Mouse (Mus musculus) heart, adult 9 months (tissue): ENCODE results near the gene Coa7.
A peak's percentile ranks its signal among the peaks of the same experiment; 100 is the strongest.
"Not testable (repeated sequence)": the region's sequence is repeated elsewhere in the genome, so short reads cannot be mapped to it uniquely, and the experiment has no call there.

Experiments used
- DNase-seq, 2 experiments: peaks; one replicate each; pipeline ENCODE4 v3.0.0; 2022; ENCODE audit warnings: low spot score in 2 of 2

Gene Coa7

DNA sequence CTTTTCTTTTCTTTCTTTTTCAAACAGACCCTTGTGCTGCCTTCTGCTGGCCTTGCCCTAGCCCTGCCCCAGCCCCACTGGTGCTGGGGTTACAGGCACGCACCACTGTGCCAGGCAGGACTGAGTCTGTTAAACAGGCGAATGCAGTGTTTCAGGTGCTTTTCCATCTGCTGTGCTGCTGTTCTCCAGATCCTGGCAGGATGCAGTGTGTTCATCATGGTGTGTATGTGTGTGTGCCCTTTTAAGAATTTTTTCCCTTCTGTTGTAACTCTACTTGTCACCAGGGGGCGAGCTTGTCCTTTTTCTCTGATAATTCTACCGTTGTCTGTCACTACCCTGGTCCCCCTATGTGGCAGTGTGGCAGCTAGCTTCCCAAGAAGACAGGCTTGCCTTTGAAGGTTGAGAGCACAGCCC lies 11.3 kb downstream of the Coa7 start:
- DNase-seq, result peak in 1 of 2 experiments; percentile 53

DNA sequence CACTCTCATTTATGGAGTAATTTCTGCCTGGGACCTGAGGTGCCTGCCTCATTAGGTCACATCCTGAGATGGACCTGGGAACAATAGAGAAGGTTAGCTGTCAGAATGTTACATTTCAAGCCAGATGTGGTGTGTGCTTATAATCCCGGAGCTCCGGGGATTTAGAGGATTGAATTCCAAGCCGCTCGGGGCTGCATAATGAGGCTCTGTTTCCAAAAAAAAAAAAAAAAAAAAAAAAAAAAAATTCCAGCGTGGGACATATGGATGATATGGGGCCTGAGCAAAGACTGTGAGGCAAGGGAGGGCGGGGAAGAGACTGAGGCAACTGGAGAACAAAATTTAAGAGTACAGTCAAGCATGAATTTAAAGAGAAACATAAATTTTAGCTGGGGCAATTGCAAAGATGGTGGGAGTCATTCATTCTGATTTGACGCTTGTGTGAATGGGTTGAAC lies 16.7 kb downstream of the Coa7 start:
- DNase-seq, result no peak

DNA sequence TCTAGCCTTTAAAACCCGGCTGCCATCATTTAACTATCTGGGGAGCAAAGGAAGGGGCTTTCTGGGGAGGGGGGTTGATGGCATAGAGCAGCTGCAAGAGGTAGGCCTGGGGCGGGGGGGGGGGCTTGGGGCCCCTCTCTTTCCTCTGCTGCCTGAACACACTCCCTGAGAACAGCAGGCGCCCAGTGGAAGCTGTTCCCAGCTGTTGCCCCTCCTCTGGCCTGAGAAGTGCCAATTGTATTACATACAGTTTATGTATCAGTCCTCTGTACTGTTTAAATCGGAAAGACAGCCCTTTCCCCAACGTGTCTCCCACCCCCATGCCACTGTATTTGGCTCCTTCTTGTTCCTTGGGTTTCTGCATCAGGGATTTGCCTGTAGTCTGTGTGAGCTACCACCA lies 17.9 kb downstream of the Coa7 start:
- no peak for DNase-seq

DNA sequence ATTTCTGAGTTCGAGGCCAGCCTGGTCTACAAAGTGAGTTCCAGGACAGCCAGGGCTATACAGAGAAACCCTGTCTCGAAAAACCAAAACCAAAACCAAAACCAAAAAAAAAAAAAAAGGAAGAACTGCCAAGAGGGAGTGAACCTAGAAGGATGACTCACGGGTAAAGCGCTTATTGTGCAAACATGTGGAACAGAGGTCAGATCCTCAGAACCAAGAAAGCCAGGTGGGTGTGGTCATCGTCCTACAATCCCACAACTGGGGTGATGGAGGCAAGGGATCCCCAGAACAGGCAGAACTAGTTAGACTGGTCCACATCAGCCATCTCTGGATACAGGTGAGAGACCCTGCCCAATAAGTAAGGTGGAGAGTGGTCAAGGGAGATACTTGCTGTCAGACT lies 19.2 kb downstream of the Coa7 start:
- DNase-seq, result peak in 1 of 2 experiments; percentile 38

DNA sequence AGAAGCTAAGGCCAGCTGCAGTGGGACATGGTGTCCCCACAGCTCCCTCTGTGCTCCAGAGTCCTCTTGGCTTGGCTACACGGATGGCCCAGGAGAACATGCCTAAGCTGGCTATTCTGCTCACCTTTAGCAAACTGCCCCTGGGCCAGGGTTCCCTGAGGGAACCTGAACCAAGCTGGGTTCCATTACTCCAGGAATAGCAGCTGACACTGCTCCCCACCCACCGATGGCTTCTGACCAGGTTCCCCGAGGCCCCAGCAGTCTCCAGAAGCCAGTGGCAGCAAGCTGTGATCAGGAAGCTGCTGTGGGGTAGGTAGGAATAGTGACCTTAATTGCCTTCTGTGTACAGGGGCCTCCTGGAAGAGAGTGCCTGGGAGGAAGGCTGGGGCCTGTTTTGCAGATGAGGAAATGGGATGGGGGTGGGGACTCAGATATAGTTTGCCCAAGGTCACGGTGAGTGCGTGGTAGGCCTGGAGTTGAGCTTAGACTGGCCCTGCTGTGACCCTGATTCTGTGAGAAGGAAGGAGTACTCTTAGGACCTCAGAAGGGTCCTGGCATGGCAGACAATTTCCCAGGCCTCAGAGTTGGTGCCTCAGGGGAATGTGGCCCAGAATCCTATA lies 20.4 kb downstream of the Coa7 start:
- DNase-seq, result peak in 1 of 2 experiments; percentile 29

DNA sequence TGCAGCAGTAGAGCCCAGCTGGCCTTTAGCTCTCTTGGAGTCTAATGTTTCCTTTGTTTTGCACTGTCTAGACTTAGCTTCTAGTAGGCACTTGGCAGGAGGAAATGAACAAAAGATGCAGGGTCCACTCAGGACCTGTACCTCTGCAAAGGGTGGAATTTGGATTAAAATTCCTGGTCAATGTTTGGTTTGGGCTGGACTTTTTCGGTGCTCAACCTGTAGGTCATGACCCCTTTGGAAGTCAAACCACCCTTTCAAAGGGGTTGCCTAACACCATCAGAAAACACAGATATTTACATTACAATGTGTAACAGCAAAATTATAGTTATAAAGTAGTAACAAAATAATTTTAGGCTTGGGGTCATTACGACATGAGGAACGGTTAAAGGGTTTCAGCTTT lies 21.1 kb downstream of the Coa7 start:
- DNase-seq, result no peak

DNA sequence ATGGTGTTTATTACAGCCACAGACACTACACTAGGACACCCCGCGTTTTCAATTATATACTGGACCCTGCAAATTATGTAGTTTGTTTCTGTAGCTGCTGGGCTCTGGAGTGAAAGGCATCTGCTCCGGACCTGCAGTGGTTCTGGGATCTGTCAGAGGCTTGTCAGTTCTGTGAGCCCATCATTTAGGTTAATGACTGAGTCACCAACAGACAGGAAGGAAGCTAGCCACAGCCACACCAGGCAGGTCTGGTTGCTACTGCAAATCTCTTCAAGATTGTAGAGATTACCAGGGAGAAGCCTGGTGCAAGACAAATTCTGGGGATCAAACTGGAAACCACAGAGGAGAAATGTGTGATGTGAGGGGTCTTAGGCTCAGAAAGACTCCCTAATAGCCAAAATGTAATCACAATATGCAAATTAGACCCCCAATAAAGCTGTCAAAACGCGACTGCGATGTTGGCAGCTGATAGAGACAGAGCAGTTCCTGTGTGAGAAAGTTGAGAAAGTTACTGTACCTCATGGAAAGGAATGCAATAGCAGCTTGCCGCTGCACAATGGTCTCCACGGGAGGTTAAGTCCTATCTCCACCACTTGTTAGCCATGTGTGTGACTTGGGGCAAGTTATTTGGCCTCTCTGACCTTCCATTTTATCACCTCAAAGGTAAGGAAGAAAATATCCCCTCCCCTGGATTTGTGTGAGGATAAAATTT lies 22.1 kb downstream of the Coa7 start:
- no peak for DNase-seq

DNA sequence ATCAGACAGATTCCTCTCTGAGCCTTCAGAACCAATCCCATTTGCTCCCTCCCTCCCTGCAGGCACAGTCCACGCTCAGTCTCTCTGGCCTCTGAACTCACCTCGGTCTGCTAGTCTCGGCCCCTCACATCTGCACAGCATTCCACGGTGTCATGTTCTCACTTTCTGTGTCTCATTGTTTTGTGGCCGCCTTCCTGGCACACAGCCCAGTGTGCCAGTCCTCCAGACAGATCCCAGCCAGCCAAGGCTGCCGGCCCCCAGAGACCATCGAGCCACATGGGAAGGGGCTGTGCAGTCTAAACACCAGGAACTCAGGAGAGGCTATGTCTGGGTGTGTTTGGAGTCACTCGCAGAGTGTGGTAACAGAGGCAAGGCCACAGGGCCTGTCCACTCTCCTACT lies 22.9 kb downstream of the Coa7 start:
- no peak for DNase-seq

DNA sequence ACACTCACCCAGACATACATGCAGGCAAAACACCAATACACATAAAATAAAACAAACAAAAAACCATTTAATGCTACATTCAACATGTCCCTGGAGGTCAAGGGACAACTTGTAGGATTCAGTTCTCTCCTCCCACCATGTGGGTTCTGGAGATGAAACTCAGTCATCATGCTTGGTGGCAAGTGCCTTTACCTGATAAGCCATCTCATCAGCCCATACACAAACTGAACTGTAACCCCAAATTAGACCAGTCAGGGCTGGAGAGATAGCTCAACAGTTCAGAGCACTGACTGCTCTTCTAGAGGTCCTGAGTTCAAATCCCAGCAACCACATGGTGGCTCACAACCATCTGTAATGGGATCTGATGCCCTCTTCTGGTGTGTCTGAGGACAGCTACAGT lies 25.7 kb downstream of the Coa7 start:
- DNase-seq, result not testable (repeated sequence)

DNA sequence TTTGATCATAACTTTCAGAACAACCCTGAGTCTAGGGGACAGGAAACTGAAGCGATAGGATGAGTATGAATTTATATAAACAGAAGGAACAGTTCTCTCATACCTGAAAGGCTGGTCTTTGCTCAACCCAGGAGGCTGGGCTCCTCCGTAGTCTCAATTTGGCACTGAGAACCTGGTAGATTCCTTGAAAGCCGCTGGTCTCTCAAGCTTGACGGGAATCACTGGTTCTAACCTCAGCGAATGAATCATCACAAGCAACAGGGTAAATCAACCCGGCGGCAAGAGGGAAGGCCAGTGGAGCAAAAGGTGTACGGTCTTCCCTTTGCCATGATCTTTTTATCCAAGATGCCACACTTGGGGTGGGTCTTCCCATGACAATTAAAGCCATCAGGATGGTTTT lies 29.5 kb downstream of the Coa7 start:
- no peak for DNase-seq

DNA sequence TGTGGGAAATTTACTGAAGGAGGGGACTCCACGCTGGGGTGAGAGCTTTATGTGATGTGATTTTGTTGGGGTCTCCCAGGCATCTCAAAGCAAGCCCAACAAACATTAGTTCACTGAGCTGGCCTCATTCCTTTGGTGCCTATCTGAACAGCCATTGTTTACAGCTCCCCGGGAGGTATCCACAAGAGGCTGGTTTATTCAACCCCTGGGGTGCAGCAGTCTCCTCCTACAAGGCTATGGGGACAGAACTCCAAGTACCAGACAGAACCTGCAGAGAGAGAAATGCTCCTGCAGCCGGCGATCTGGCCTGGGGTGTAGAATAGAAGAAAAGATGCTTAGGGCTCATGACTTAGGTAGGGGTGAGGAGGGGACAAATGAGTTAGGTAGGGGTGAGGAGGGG lies 30.6 kb downstream of the Coa7 start:
- no peak for DNase-seq

DNA sequence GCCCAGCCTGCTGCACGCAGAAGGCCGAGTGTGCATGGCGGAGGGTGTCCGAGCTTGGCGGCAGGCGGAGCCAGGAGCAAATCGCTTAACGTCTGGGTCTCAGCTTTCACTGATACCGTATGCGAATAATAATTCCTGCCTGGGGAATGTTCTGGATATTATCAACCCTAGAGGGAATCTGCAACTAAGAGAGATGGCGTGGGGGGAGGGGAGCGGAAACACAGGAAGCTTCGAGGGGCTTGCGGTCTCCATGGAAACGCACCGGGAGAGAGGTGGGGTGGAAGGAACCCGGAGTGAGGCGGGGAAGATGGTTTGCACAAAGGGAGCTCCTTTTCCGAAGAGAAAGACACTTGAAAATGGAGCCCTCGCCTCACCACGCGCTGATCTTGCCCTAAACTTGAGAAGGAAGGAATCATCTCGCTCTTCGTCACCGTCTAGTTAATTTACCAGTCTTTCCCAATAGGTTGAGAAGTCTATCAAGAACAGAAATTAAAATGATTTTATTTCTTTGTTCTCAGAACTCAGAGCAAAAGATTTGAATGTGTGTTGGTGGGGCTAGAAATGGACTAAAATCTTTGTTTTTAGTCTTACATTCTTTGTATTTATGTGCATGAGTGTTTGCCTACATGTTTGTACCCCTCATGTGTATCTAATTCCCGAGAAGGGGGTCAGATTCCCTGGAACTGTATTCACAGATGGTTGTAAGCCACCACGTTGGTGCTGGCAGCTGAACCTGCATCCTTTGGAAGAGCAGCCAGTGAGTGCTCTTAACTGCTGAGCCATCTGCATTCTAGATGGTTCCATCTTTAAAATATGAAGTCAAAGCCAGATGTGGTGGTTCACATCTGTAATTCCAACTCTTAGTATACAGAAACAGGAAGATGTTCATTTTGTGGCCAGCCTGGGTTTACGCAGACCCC lies 32.5 kb downstream of the Coa7 start:
- peak; percentile 38 to 53 for DNase-seq

DNA sequence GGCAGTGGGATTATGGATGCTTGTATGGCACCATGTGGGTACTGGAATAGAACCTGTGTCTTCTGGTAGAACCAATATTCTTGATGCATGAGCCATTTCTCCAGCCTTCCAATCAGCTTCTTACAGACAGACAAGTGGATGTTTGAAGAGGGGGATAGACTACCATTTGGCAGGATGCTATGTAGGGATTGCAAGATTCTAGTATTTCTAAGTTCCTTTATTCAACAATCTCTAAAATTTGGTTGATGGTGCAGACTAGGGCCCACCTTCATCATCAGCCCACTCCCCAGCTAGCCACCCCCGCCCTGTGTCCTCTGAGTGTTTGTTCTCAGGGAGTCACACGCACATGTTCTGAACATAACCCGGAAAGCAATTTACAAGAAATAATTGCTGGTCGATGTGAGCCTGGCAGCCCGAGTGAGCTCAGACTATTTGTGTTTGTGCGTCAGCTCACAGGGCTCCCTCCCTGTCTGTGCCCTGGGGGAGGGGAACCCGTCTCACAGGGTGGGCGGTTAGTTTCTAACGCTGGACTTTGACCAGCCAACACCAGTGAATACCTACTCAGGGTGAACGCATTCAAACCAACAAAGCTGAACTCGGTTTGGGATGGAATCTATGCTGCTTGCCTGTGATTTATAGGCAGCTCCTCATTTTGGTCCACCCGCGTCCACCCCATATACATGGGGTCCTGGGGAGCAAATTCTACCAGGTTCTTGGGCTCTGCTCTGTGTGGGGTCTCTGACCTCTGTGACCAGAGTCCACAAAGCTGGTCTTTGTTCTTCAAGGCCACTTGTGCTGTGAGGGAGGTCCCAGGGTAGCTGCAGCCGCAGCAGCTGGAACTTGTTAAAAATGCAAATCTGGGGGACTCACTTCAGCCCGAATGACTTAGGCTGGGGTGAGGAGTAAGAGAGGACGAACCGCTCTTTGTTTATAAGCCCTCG lies 34.7 kb downstream of the Coa7 start:
- no peak for DNase-seq

DNA sequence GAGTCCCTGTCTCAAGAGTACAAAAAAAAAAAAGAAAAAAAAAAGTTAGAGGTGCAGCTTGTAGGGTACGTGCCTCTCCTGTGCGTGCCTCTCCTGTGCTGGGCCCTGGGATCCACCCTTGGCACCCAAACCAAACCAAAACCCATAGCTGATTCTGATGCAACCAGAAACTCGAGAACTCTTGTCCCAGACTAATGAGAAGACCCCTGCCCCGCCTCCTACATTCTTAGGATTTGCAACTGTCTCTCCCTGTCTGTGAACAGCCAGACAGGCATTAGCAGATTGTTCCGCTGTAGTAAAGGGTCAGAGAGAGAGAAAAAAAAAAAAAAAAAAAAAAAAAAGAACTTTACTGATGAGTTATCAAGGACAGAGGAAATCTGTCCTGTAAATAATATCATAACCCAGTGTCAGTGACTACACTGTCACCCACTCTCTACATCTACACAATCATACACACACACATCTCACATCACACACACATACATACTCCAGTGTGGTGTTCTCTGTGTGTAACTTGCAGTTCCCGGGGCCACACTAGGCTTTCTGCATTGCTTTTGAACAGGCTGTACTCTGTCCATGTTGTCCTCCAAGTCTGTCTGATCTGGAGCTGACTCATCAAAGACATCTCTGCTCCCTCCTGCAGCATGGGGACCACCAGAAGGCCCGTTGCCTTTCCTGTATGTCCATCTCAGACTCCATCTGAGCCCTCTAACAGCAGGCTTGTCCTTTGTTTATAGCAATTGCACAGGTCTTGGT lies 35.6 kb downstream of the Coa7 start:
- DNase-seq, result no peak

DNA sequence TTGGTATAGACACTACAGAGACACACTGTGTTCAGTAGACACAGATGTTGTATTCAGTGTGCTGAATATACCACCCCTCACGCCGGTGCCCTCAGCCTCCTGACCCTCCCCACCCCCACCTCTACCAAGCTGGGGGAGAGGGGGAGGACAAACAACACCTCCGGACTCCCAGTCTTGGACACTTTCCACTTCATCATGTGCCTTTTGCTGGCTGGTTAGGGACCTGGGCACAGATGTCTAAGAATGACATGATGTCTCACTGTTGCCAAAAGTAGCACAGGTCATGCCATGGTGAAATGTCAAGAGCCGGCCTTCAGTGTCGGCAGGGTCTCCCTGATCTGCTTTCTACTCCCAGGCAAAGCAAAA lies 36.2 kb downstream of the Coa7 start:
- DNase-seq, result peak; percentile 51 to 66

DNA sequence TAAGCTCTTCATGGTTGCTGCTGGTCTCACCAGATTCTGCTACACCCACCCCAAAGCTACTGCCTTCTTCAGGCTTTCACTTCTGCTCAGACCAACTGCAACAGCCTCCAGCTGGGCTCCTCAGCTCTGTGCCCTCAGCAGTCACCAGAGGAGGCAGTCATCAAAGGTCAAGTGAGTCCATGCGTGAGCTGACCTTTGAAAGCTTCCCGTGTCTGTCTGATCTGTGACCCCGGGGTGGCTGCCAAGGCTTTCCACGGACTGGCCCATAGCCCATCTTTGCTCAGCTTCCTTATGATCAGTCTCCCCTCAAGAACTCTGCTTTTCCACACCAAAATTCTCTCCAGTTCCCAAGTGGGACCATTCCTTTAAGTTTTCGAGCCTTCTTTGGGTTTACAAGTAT lies 41.3 kb downstream of the Coa7 start:
- no peak for DNase-seq

DNA sequence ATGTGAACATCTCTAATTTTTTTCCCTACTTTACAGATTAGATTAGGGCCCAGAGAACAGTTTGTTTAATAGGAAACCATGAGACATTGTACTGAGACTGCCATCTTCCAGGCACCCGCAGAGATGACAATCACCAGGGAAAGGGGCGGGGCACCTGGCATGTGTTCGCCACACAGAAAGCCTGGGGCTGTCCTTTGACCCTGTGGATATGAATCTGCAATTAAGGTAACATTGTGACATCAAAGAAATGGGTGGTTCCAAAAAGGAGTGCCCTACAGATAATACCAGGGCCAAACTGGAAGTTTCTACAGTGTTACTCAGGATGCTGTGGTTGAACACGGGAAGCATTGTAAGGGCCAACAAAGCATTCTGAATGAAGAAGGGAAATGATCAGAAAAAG lies 42.5 kb downstream of the Coa7 start:
- DNase-seq, result no peak

DNA sequence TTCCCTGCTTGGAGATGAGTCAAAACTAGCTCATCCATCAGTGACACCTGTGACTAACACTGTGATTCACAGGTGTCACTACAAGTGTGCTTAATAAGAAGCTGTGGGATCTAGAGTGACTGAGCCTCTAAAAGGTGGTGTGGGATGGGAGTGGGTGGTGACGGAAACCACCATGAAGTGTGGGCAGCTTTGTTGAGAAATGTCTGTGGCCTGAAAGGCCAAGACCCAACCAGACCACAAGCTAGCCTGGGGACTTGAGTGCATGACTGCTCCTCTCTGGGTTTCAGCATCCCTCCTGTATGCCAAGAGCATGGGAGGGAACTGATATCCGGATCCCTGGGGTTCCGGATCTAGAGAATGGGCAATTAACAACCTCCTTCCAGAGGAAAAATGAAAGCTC lies 43.5 kb downstream of the Coa7 start:
- DNase-seq, result no peak

DNA sequence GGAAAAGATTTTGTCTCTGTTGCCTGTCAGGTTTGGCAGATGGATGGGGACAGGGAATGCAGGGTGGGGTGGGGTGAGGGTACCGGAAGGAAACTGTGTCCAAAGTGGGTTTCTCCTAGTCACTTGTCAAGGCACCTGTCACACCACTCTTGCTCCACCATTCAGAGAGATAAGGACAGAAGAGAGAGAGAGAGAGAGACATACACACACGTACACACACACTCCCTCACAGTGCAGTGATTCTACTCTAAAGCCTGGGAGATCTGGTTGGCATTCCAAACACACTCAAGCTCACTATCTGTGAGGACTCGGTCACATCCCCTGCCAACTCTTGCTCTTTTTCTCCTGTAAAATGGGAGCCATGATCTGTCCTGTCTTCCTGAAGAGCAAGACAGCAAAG lies 44.2 kb downstream of the Coa7 start:
- no peak for DNase-seq

DNA sequence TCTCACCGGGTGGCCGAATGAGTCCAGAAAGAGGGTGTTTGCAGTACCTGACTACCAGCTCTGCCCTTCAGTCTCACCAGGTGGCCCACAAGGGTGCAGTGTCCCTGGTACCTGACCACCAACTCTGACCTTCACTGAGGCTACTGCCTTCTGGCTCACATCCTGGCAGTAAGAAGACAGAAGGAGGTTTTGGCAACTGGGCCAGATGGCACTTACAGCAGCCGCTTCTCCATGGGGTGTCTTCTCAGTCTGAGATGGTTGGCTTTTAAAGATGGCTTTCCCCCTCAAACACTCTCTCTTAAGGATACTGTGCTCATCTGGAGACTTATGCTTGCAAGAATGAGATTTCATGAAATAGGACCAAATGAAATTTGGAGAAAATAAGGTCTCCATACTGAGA lies 51.5 kb downstream of the Coa7 start:
- DNase-seq, result no peak

DNA sequence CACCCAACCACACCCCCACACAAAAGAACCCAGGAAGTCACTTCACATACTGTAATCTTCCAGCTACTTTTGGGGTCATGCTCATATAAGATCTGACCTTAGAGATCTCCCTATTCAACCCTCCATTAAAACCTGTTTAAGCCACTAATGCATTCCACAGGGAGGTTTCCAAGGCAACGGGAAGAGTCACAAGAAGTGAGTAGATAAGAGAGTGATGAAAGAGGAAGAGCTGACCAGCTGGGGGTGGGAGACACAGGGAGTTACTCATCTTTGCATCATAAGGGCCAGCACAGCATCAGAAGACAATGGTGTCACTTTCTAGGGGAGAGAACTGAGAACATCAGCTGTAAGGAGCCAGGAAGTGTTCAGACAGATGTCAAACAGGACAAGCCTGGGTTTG lies 52.2 kb downstream of the Coa7 start:
- no peak for DNase-seq
